Mouse (Mus musculus) neural tube, embryonic 12.5 days (tissue): ENCODE measurements around the gene Fgfr2. TPM values are rescaled to one million over a fixed set of nuclear protein-coding genes. Genes with fewer than 3 reads are reported as not detected.

Source experiments
- ATAC-seq: fragments of 200-750 bp; cut with Nextera tagmentation; 2 replicates; pipeline ENCODE4 v1.8.0; 2017; ENCODE audit warnings: low read depth, mild to moderate bottlenecking, moderate TSS enrichment, moderate library complexity; ENCODE audit not compliant: low FRiP score
- H3K27ac ChIP-seq: fragments of 300-500 bp; sonication (generic); 2 replicates; pipeline ENCODE4 v1.5.1; 2016
- H3K27me3 ChIP-seq: fragments of 300-500 bp; sonication (generic); replicated peaks from 2 replicates; pipeline ENCODE4 v1.6.1; 2016; ENCODE audit warnings: mild to moderate bottlenecking
- H3K36me3 ChIP-seq: fragments of 300-500 bp; sonication (generic); 2 replicates; pipeline ENCODE4 v1.6.1; 2016; ENCODE audit warnings: mild to moderate bottlenecking
- H3K4me1 ChIP-seq: fragments of 300-500 bp; sonication (generic); 2 replicates; pipeline ENCODE4 v1.6.1; 2016
- H3K4me2 ChIP-seq: fragments of 300-500 bp; sonication (generic); replicated peaks from 2 replicates; pipeline ENCODE4 v1.6.1; 2016; ENCODE audit warnings: mild to moderate bottlenecking
- H3K4me3 ChIP-seq: fragments of 300-500 bp; sonication (generic); 2 replicates; pipeline ENCODE4 v1.5.1; 2016
- H3K9ac ChIP-seq: fragments of 300-500 bp; sonication (generic); 2 replicates; pipeline ENCODE4 v1.6.1; 2016; ENCODE audit warnings: mild to moderate bottlenecking
- H3K9me3 ChIP-seq: fragments of 300-500 bp; sonication (generic); 2 replicates; pipeline ENCODE4 v1.6.1; 2016; ENCODE audit warnings: mild to moderate bottlenecking
- WGBS: fragments of 180-500 bp; shearing (Covaris S2); methylation state at CpG from one replicate; pipeline ENCODE4 v1.1.7; 2016; 5-methylcytosine and 5-hydroxymethylcytosine counted together
- polyA plus RNA-seq: library from polyadenylated mRNA; unstranded; fragments of >200 nt; fragmentation: Nextera tagmentation; extraction: Ambion mirVana; gene quantifications from 2 replicates; pipeline ENCODE4 v1.2.1, GENCODE M21; 2016

Fgfr2 gene
- polyA plus RNA-seq, 1 experiment from 2014 or later = 65.0 TPM

GRCm38 (mm10) chr7:130166190-130166589 is 2957.0 kb downstream of the Fgfr2 start:
- Histone ChIP-seq H3K4me1 (peaks cover 8% of the 10 kb centered on the region), H3K4me2 (no peak overlapping the region), H3K9me3 (no peaks in the 10 kb centered on the region), H3K36me3 (peaks cover 25% of the 10 kb centered on the region), H3K27ac (no peak overlapping the region), H3K9ac (no peak overlapping the region), H3K27me3 (no peaks in the 10 kb centered on the region), H3K4me3 (no peak overlapping the region)
- WGBS = 49% methylated on average over 4 of the region's 4 CpGs
- no peak for ATAC-seq

GRCm38 (mm10) chr7:130165408-130165807 is 2957.7 kb downstream of the Fgfr2 start:
- Histone ChIP-seq H3K4me1 (peaks cover 8% of the 10 kb centered on the region), H3K9me3 (no peaks in the 10 kb centered on the region), H3K4me2 (no peak overlapping the region), H3K4me3 (no peak overlapping the region), H3K27ac (no peak overlapping the region), H3K36me3 (peaks cover 22% of the 10 kb centered on the region), H3K9ac (no peak overlapping the region), H3K27me3 (no peaks in the 10 kb centered on the region)
- ATAC-seq = no peak
- WGBS = 89% methylated on average over 3 of the region's 3 CpGs

GRCm38 (mm10) chr7:130162718-130163117 is 2960.4 kb downstream of the Fgfr2 start:
- Histone ChIP-seq H3K36me3 (peaks cover 15% of the 10 kb centered on the region), H3K4me2 (no peak overlapping the region), H3K27ac (no peak overlapping the region), H3K4me3 (no peak overlapping the region), H3K27me3 (no peaks in the 10 kb centered on the region), H3K9me3 (no peaks in the 10 kb centered on the region), H3K9ac (no peak overlapping the region), H3K4me1 (peaks cover 5% of the 10 kb centered on the region)
- no peak for ATAC-seq
- 78% methylated on average over 6 of the region's 6 CpGs for WGBS

GRCm38 (mm10) chr7:130161581-130161980 is 2961.6 kb downstream of the Fgfr2 start:
- WGBS = 67% methylated on average over 5 of the region's 5 CpGs
- H3K4me1 ChIP-seq = peaks cover 5% of the 10 kb centered on the region; the same call in 1 of the 2 replicates
- no peaks in the 10 kb centered on the region for H3K9me3 ChIP-seq
- H3K9ac ChIP-seq = no peak overlapping the region
- H3K27me3 ChIP-seq = no peaks in the 10 kb centered on the region
- no peak for ATAC-seq
- H3K4me3 ChIP-seq = no peak overlapping the region
- H3K36me3 ChIP-seq = peaks cover 15% of the 10 kb centered on the region
- H3K4me2 ChIP-seq = no peak overlapping the region
- H3K27ac ChIP-seq = no peak overlapping the region

GRCm38 (mm10) chr7:130158845-130159244 is 2964.3 kb downstream of the Fgfr2 start:
- 92% methylated on average over 3 of the region's 3 CpGs for WGBS
- H3K4me3 ChIP-seq = no peak overlapping the region
- no peak for ATAC-seq
- peaks cover 15% of the 10 kb centered on the region for H3K36me3 ChIP-seq
- H3K27ac ChIP-seq = no peak overlapping the region
- H3K4me2 ChIP-seq = no peak overlapping the region
- no peaks in the 10 kb centered on the region for H3K9me3 ChIP-seq
- H3K9ac ChIP-seq = no peak overlapping the region
- H3K27me3 ChIP-seq = no peaks in the 10 kb centered on the region
- no peaks in the 10 kb centered on the region for H3K4me1 ChIP-seq

GRCm38 (mm10) chr7:130153363-130153969 is 2969.7 kb downstream of the Fgfr2 start:
- Histone ChIP-seq H3K36me3 (no peaks in the 10 kb centered on the region), H3K9ac (no peak overlapping the region), H3K9me3 (no peaks in the 10 kb centered on the region), H3K4me2 (no peak overlapping the region), H3K27me3 (no peaks in the 10 kb centered on the region), H3K27ac (no peak overlapping the region), H3K4me1 (no peaks in the 10 kb centered on the region), H3K4me3 (no peak overlapping the region)
- ATAC-seq = no peak
- WGBS = 72% methylated on average over 7 of the region's 7 CpGs

GRCm38 (mm10) chr7:130148906-130149305 is 2974.2 kb downstream of the Fgfr2 start:
- no peak for ATAC-seq
- WGBS = 95% methylated on average over 5 of the region's 5 CpGs
- H3K9ac ChIP-seq = no peak overlapping the region

GRCm38 (mm10) chr7:130147230-130147629 is 2975.9 kb downstream of the Fgfr2 start:
- no peak for ATAC-seq
- WGBS = 90% methylated on average over 7 of the region's 7 CpGs
- Histone ChIP-seq H3K4me3 (no peak overlapping the region), H3K27me3 (no peaks in the 10 kb centered on the region), H3K27ac (no peak overlapping the region), H3K36me3 (no peaks in the 10 kb centered on the region), H3K9ac (no peak overlapping the region), H3K9me3 (no peaks in the 10 kb centered on the region), H3K4me1 (no peaks in the 10 kb centered on the region; the same call in 1 of the 2 replicates), H3K4me2 (no peak overlapping the region)

More at GRCm38 (mm10) chr7:130148906-130149305, 2974.2 kb downstream of the Fgfr2 start:
- Histone ChIP-seq H3K4me1 (no peaks in the 10 kb centered on the region), H3K4me2 (no peak overlapping the region), H3K36me3 (no peaks in the 10 kb centered on the region), H3K9me3 (no peaks in the 10 kb centered on the region), H3K4me3 (no peak overlapping the region), H3K27me3 (no peaks in the 10 kb centered on the region), H3K27ac (no peak overlapping the region)

- no peaks in the 10 kb centered on the region for H3K36me3 ChIP-seq
- 82% methylated on average over 4 of the region's 4 CpGs for WGBS
- no peak overlapping the region for H3K27ac ChIP-seq
- H3K9me3 ChIP-seq = no peaks in the 10 kb centered on the region
- H3K4me3 ChIP-seq = no peak overlapping the region
- no peak for ATAC-seq
- H3K9ac ChIP-seq = no peak overlapping the region
- no peaks in the 10 kb centered on the region; the same call in 1 of the 2 replicates for H3K4me1 ChIP-seq
- no peak overlapping the region for H3K4me2 ChIP-seq
- no peaks in the 10 kb centered on the region for H3K27me3 ChIP-seq
Measured at GRCm38 (mm10) chr7:130145211-130145610, 2977.9 kb downstream of the Fgfr2 start.

- no peak overlapping the region for H3K4me3 ChIP-seq
- no peak overlapping the region for H3K9ac ChIP-seq
- ATAC-seq = no peak
- H3K9me3 ChIP-seq = no peaks in the 10 kb centered on the region
- no peaks in the 10 kb centered on the region for H3K36me3 ChIP-seq
- H3K27me3 ChIP-seq = no peaks in the 10 kb centered on the region
- 80% methylated on average over 7 of the region's 7 CpGs for WGBS
- no peak overlapping the region for H3K4me2 ChIP-seq
- no peaks in the 10 kb centered on the region; the same call in 1 of the 2 replicates for H3K4me1 ChIP-seq
- H3K27ac ChIP-seq = no peak overlapping the region
Measured at GRCm38 (mm10) chr7:130143371-130143770, 2979.8 kb downstream of the Fgfr2 start.

GRCm38 (mm10) chr7:130141088-130141873 is 2981.9 kb downstream of the Fgfr2 start:
- Histone ChIP-seq H3K9me3 (no peaks in the 10 kb centered on the region), H3K9ac (no peak overlapping the region), H3K27ac (no peak overlapping the region), H3K4me2 (no peak overlapping the region), H3K27me3 (no peaks in the 10 kb centered on the region), H3K4me1 (no peaks in the 10 kb centered on the region; the same call in 1 of the 2 replicates), H3K36me3 (no peaks in the 10 kb centered on the region), H3K4me3 (no peak overlapping the region)
- WGBS = 90% methylated on average over 3 of the region's 3 CpGs
- ATAC-seq = no peak

- Histone ChIP-seq H3K9ac (no peak overlapping the region), H3K4me2 (no peak overlapping the region), H3K4me1 (no peaks in the 10 kb centered on the region), H3K27ac (no peak overlapping the region), H3K4me3 (no peak overlapping the region), H3K9me3 (no peaks in the 10 kb centered on the region), H3K36me3 (no peaks in the 10 kb centered on the region), H3K27me3 (no peaks in the 10 kb centered on the region)
- no peak for ATAC-seq
- WGBS = 65% methylated on average over 3 of the region's 3 CpGs
Measured at GRCm38 (mm10) chr7:130134924-130135365, 2988.2 kb downstream of the Fgfr2 start.
